29 mouse cellular contexts compared by ENCODE assay signal in genomic region chr1:136277366-136277765, GRCm38 (mm10). TPM values are rescaled to one million over a fixed set of nuclear protein-coding genes. Genes with fewer than 3 reads are reported as not detected.
DNase-seq lines count a peak whose midpoint lies in the region; ATAC-seq lines count a peak whose summit lies in the region.
"Had no signal": no experiment of that assay in that cellular context is flagged by ENCODE, and none has a peak within 500 bp of the region (broad histone marks: within the 10 kb centered on the region; RNA-seq: fewer than 3 reads in every experiment).

No protein-coding gene starts in this region.

- H3K4me2 ChIP-seq in neural tube, embryonic 11.5 days (ENCODE audit: low read depth): no peak overlapping the region
- H3K4me2 ChIP-seq in neural tube, embryonic 15.5 days: no peak overlapping the region
- H3K4me2 ChIP-seq: embryonic facial prominence, embryonic 13.5 days; embryonic facial prominence, embryonic 15.5 days; forebrain, embryonic 12.5 days had no signal

- no peak overlapping the region for H3K27ac ChIP-seq in neural tube, embryonic 11.5 days (ENCODE audit: low read depth, low read length)
- H3K27ac ChIP-seq in neural tube, embryonic 15.5 days (replicated peaks): no peak overlapping the region
- H3K27ac ChIP-seq: embryonic facial prominence, embryonic 13.5 days; embryonic facial prominence, embryonic 15.5 days; forebrain, embryonic 10.5 days; forebrain, embryonic 12.5 days had no signal

- peaks cover 28% of the 10 kb centered on the region for H3K36me3 ChIP-seq in neural tube, embryonic 11.5 days (ENCODE audit: control insufficient read depth, insufficient read depth, low read length)
- peaks cover 83% of the 10 kb centered on the region for H3K36me3 ChIP-seq in neural tube, embryonic 15.5 days

- H3K4me3 ChIP-seq in neural tube, embryonic 11.5 days (ENCODE audit: low read depth, low read length): no peak overlapping the region
- H3K4me3 ChIP-seq in neural tube, embryonic 15.5 days (replicated peaks): no peak overlapping the region
- H3K4me3 ChIP-seq: embryonic facial prominence, embryonic 13.5 days; embryonic facial prominence, embryonic 15.5 days; erythroblast, embryonic 14.5 days; forebrain, embryonic 10.5 days; forebrain, embryonic 12.5 days had no signal

- H3K9ac ChIP-seq in neural tube, embryonic 11.5 days (ENCODE audit: low read length): no peak overlapping the region
- H3K9ac ChIP-seq in neural tube, embryonic 15.5 days (replicated peaks): no peak overlapping the region
- H3K9ac ChIP-seq: embryonic facial prominence, embryonic 13.5 days; embryonic facial prominence, embryonic 15.5 days; forebrain, embryonic 12.5 days had no signal

- H3K27me3 ChIP-seq in neural tube, embryonic 11.5 days (ENCODE audit: control insufficient read depth, insufficient read depth, low read length): no peaks in the 10 kb centered on the region
- H3K27me3 ChIP-seq in neural tube, embryonic 15.5 days (replicated peaks): no peaks in the 10 kb centered on the region
- H3K27me3 ChIP-seq: embryonic facial prominence, embryonic 13.5 days; embryonic facial prominence, embryonic 15.5 days; forebrain, embryonic 12.5 days had no signal

- DNase-seq in neural tube, embryonic 11.5 days (ENCODE audit: low spot score): peak; percentile 5
- DNase-seq in brain, adult 2 months (ENCODE audit: low read depth, low spot score): peak; percentile 73
- DNase-seq in thymus, postnatal 36 days: no peak
- no peak for DNase-seq in heart, postnatal 4 days
- DNase-seq: adrenal gland, adult 8-10 months; adrenal gland, postnatal 14 days; adrenal gland, postnatal 36 days; cerebellum, adult 11 months; cerebellum, adult 18-20 months; cerebellum, adult 8-10 months; cerebellum, adult 9-11 months; cerebellum, postnatal 14 days; cerebellum, postnatal 36 days; embryo, embryonic 11 days had no signal

- no peaks in the 10 kb centered on the region for H3K4me1 ChIP-seq in neural tube, embryonic 11.5 days (ENCODE audit: control insufficient read depth, insufficient read depth, low read length)
- no peaks in the 10 kb centered on the region for H3K4me1 ChIP-seq in neural tube, embryonic 15.5 days
- H3K4me1 ChIP-seq: embryonic facial prominence, embryonic 13.5 days; embryonic facial prominence, embryonic 15.5 days; forebrain, embryonic 10.5 days; forebrain, embryonic 12.5 days had no signal

- 92% methylated on average over 8 of the region's 8 CpGs for WGBS in neural tube, embryonic 11.5 days
- WGBS in neural tube, embryonic 15.5 days: 92% methylated on average over 8 of the region's 8 CpGs

- H3K9me3 ChIP-seq in neural tube, embryonic 11.5 days (ENCODE audit: control insufficient read depth, low read length): no peaks in the 10 kb centered on the region
- H3K9me3 ChIP-seq in neural tube, embryonic 15.5 days (replicated peaks): no peaks in the 10 kb centered on the region
- H3K9me3 ChIP-seq: embryonic facial prominence, embryonic 13.5 days; embryonic facial prominence, embryonic 15.5 days; forebrain, embryonic 12.5 days had no signal

- ATAC-seq in neural tube, embryonic 11.5 days (ENCODE audit: insufficient read depth, low FRiP score, low TSS enrichment): no peak
- no peak for ATAC-seq in neural tube, embryonic 15.5 days (ENCODE audit: low FRiP score)
- ATAC-seq: activated CD4-positive, CD25-positive, alpha-beta regulatory T cell, adult 4 months; forebrain, embryonic 14.5 days; forebrain, embryonic 16.5 days had no signal

RNA-seq across cellular contexts. Expression of gene Gpr25, which starts 16.7 kb away (rescaled TPM):
- not detected in 2 replicates for polyA plus RNA-seq in neural tube, embryonic 11.5 days (2014; fragmentation: Nextera tagmentation; extraction: Ambion mirVana)
- polyA plus RNA-seq in neural tube, embryonic 15.5 days (2015; fragmentation: Nextera tagmentation; extraction: Ambion mirVana): 1.3 and 1.8 TPM in 2 replicates
- not detected for total RNA-seq in heart, postnatal 4 days (2021)
- total RNA-seq: adrenal gland, adult 18-20 months; adrenal gland, postnatal 14 days; adrenal gland, postnatal 36 days; common myeloid progenitor, adult 5-6 weeks; ES-E14; MEL had no signal
- polyA plus RNA-seq: activated CD4-positive, CD25-positive, alpha-beta regulatory T cell, adult 4 months; C2C12; embryonic facial prominence, embryonic 11.5 days; embryonic facial prominence, embryonic 15.5 days; erythroblast, embryonic 14.5 days; forebrain, embryonic 10.5 days; forebrain, embryonic 12.5 days; forebrain, embryonic 16.5 days had no signal

RNA-seq across cellular contexts. Expression of gene Inava, which starts 43.3 kb away (rescaled TPM):
- polyA plus RNA-seq in neural tube, embryonic 11.5 days (2014; fragmentation: Nextera tagmentation; extraction: Ambion mirVana): 16.5 and 17.2 TPM in 2 replicates
- 2.0 and 8.2 TPM in 2 replicates for polyA plus RNA-seq in neural tube, embryonic 15.5 days (2015; fragmentation: Nextera tagmentation; extraction: Ambion mirVana)
- total RNA-seq in heart, postnatal 4 days (2021): not detected
- total RNA-seq: adrenal gland, postnatal 14 days; adrenal gland, postnatal 36 days; common myeloid progenitor, adult 5-6 weeks had no signal
- polyA plus RNA-seq: activated CD4-positive, CD25-positive, alpha-beta regulatory T cell, adult 4 months; erythroblast, embryonic 14.5 days had no signal

Comparison
In these comparisons a context has a peak if more than half of its experiments do, and no peak if none do; other contexts are left out.
1. DNase-seq: peak in neural tube, embryonic 11.5 days (single experiment) and brain, adult 2 months (single experiment); none in thymus, postnatal 36 days (0 of 2) and heart, postnatal 4 days (single experiment).